7 mouse cellular contexts compared by ENCODE assay signal in the genomic region with DNA sequence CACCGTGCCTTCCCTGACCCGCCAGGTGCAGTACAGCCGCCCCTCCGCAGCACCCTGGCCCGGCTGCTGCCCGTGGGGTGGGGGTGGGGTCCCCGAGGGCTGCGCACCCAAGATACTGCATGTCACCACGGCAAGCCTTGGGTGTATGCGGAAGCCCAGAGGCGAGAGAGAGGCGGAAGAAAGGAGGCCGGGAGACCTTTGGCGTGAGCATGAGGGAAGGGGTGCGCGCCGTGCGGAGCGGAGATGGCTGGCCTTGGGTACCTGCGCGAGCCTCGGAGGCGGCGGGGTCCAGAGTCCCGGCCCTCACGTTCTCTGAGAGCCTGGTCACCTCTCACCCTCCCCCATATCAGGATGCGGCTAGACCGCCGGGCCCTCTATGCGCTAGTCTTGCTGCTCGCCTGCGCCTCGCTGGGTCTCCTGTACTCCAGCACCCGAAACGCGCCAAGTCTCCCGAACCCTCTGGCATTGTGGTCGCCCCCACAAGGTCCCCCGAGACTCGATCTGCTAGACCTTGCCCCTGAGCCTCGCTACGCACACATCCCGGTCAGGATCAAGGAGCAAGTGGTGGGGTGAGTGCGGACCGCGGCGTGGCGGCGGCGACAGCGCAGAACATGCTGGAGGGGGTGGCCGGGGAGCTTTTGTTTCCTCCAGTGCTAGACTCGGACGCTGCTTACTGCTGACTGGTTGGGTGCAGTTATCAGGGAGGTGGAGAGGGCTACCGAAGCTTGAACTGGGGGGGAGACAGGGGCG. TPM values are rescaled to one million over a fixed set of nuclear protein-coding genes. Genes with fewer than 3 reads are reported as not detected.
DNase-seq lines count a peak whose midpoint lies in the region; ATAC-seq and TF ChIP-seq lines count a peak whose summit lies in the region.

No protein-coding gene starts in this region.

- no peaks in the 10 kb centered on the region for H3K36me3 ChIP-seq in C2C12 (ENCODE audit: control insufficient read depth, insufficient read depth)
- no peaks in the 10 kb centered on the region for H3K36me3 ChIP-seq in E14TG2a.4 (ENCODE audit: insufficient read depth, low read length)
- no peaks in the 10 kb centered on the region for H3K36me3 ChIP-seq in heart, embryonic 14.5 days (ENCODE audit: control insufficient read depth, insufficient read depth, low read length)
- H3K36me3 ChIP-seq in limb, embryonic 13.5 days = no peaks in the 10 kb centered on the region
- no peaks in the 10 kb centered on the region for H3K36me3 ChIP-seq in midbrain, embryonic 15.5 days (replicated peaks)
- no peaks in the 10 kb centered on the region for H3K36me3 ChIP-seq in stomach, embryonic 16.5 days (ENCODE audit: control insufficient read depth, insufficient read depth, low read length)

- peak overlapping the region; percentile 57 for H3ac ChIP-seq in C2C12 (ENCODE audit: control insufficient read depth, insufficient read length, low read depth)

- no peak for TF ChIP-seq CTCF in C2C12 (IDR thresholded peaks at IDR 0.05; ENCODE audit: control insufficient read depth, insufficient read depth, insufficient read length)
- no peak for TF ChIP-seq CTCF in E14TG2a.4 (conservative IDR thresholded peaks at IDR 0.05; ENCODE audit: low read length)

- peaks cover 57% of the 10 kb centered on the region for H3K4me1 ChIP-seq in E14TG2a.4 (replicated peaks; ENCODE audit: low read depth, low read length)
- peaks cover 18 to 34% of the 10 kb centered on the region in 2 experiments for H3K4me1 ChIP-seq in heart, embryonic 14.5 days (ENCODE audit: control insufficient read depth in 2 of 2, insufficient read depth in 2 of 2, low read length in 2 of 2)
- peaks cover 27% of the 10 kb centered on the region for H3K4me1 ChIP-seq in limb, embryonic 13.5 days
- peaks cover 32% of the 10 kb centered on the region for H3K4me1 ChIP-seq in midbrain, embryonic 15.5 days
- peaks cover 26% of the 10 kb centered on the region for H3K4me1 ChIP-seq in stomach, embryonic 16.5 days (ENCODE audit: control insufficient read depth, insufficient read depth, low read length)

- peak; percentile 8; the same call in 1 of the 2 replicates for ATAC-seq in heart, embryonic 14.5 days (ENCODE audit: insufficient number of reproducible peaks, insufficient read depth, low FRiP score, low read depth)
- ATAC-seq in limb, embryonic 13.5 days (ENCODE audit: low FRiP score, low read depth) = peak; percentile 22
- peak; percentile 62 for ATAC-seq in midbrain, embryonic 15.5 days (replicated peaks)
- ATAC-seq in stomach, embryonic 16.5 days (ENCODE audit: insufficient read depth, low FRiP score) = peak; percentile 46

- peak; percentile 77 for DNase-seq in cerebellum, adult 9-11 months

- no peaks in the 10 kb centered on the region for H3K79me2 ChIP-seq in C2C12 (ENCODE audit: control insufficient read depth, insufficient read depth)

- H3K27ac ChIP-seq in heart, embryonic 14.5 days (replicated peaks in 1 of 2; ENCODE audit: control insufficient read depth in 1 of 2, insufficient read depth in 1 of 2, low read depth in 2 of 2, low read length in 2 of 2) = no peak overlapping the region
- H3K27ac ChIP-seq in limb, embryonic 13.5 days = no peak overlapping the region
- H3K27ac ChIP-seq in midbrain, embryonic 15.5 days = peak overlapping the region; percentile 91
- peak overlapping the region; percentile 86 for H3K27ac ChIP-seq in stomach, embryonic 16.5 days (ENCODE audit: low read length)

- no peaks in the 10 kb centered on the region for H3K9me3 ChIP-seq in E14TG2a.4 (ENCODE audit: low read length)
- no peaks in the 10 kb centered on the region for H3K9me3 ChIP-seq in heart, embryonic 14.5 days (ENCODE audit: control insufficient read depth, low read length)
- no peaks in the 10 kb centered on the region for H3K9me3 ChIP-seq in limb, embryonic 13.5 days
- H3K9me3 ChIP-seq in midbrain, embryonic 15.5 days = no peaks in the 10 kb centered on the region
- H3K9me3 ChIP-seq in stomach, embryonic 16.5 days (replicated peaks; ENCODE audit: control insufficient read depth, low read length) = no peaks in the 10 kb centered on the region

- under 1% methylated on average over 53 of the region's 56 CpGs for WGBS in heart, embryonic 14.5 days
- under 1% methylated on average over 55 of the region's 56 CpGs for WGBS in limb, embryonic 13.5 days
- WGBS in midbrain, embryonic 15.5 days = under 1% methylated on average over 56 of the region's 56 CpGs
- under 1% methylated on average over 56 of the region's 56 CpGs for WGBS in stomach, embryonic 16.5 days

- no peaks in the 10 kb centered on the region for H3K27me3 ChIP-seq in C2C12 (ENCODE audit: control insufficient read depth, insufficient read depth, insufficient read length)
- H3K27me3 ChIP-seq in E14TG2a.4 (ENCODE audit: insufficient read depth, low read length) = peaks cover 70% of the 10 kb centered on the region
- peaks cover 77% of the 10 kb centered on the region for H3K27me3 ChIP-seq in heart, embryonic 14.5 days (ENCODE audit: control insufficient read depth, insufficient read depth, low read length)
- H3K27me3 ChIP-seq in limb, embryonic 13.5 days = peaks cover 78% of the 10 kb centered on the region
- peaks cover 23% of the 10 kb centered on the region for H3K27me3 ChIP-seq in midbrain, embryonic 15.5 days (replicated peaks)
- peaks cover 39% of the 10 kb centered on the region for H3K27me3 ChIP-seq in stomach, embryonic 16.5 days (ENCODE audit: control insufficient read depth, insufficient read depth, low read length)

- peak overlapping the region; percentile 99 for H3K4me2 ChIP-seq in heart, embryonic 14.5 days (ENCODE audit: low read length)
- H3K4me2 ChIP-seq in limb, embryonic 13.5 days (replicated peaks) = peak overlapping the region; percentile 100
- H3K4me2 ChIP-seq in midbrain, embryonic 15.5 days = peak overlapping the region; percentile 91
- peak overlapping the region; percentile 100 for H3K4me2 ChIP-seq in stomach, embryonic 16.5 days (ENCODE audit: low read depth, low read length)

- H3K79me3 ChIP-seq in C2C12 (ENCODE audit: low read depth) = no peaks in the 10 kb centered on the region

- peak overlapping the region; percentile 72 for H3K9ac ChIP-seq in heart, embryonic 14.5 days (ENCODE audit: low read length)
- H3K9ac ChIP-seq in limb, embryonic 13.5 days = peak overlapping the region; percentile 76
- peak overlapping the region; percentile 97 for H3K9ac ChIP-seq in midbrain, embryonic 15.5 days
- peak overlapping the region; percentile 86 for H3K9ac ChIP-seq in stomach, embryonic 16.5 days (ENCODE audit: low read length)

- H3K4me3 ChIP-seq in C2C12 (ENCODE audit: insufficient read depth, poor library complexity, severe bottlenecking) = peak overlapping the region; percentile 29
- peak overlapping the region; percentile 86 for H3K4me3 ChIP-seq in E14TG2a.4 (replicated peaks; ENCODE audit: low read length)
- peak overlapping the region; percentile 57 for H3K4me3 ChIP-seq in heart, embryonic 14.5 days (ENCODE audit: control insufficient read depth in 1 of 2, insufficient read depth in 1 of 2, low read depth in 1 of 2, low read length in 2 of 2)
- peak overlapping the region; percentile 65 for H3K4me3 ChIP-seq in limb, embryonic 13.5 days
- peak overlapping the region; percentile 93 for H3K4me3 ChIP-seq in midbrain, embryonic 15.5 days
- H3K4me3 ChIP-seq in stomach, embryonic 16.5 days (replicated peaks; ENCODE audit: low read length) = peak overlapping the region; percentile 59

TF ChIP-seq in C2C12, 6 proteins besides CTCF, POLR2A, EP300 and RAD21 (continues in another document):
- TF ChIP-seq MYOG (IDR thresholded peaks at IDR 0.05; ENCODE audit: control insufficient read depth, extremely low read depth, insufficient read length) (no peak), MYOD1 (IDR thresholded peaks at IDR 0.05; ENCODE audit: control insufficient read depth, insufficient read length, low read depth) (no peak), FOSL1 (IDR thresholded peaks at IDR 0.05; ENCODE audit: insufficient read depth, low read length, poor library complexity, severe bottlenecking) (no peak), USF1 (IDR thresholded peaks at IDR 0.05; ENCODE audit: low read depth) (no peak)

RNA-seq across cellular contexts. Expression of gene B4galnt1, which starts 0.8 kb away (rescaled TPM):
- 23.8 TPM for polyA plus RNA-seq in C2C12 (2012; fragmentation: generic; extraction: Trizol)
- 1.5 and 2.0 TPM in 2 replicates for polyA plus RNA-seq in heart, embryonic 14.5 days (2014; fragmentation: Nextera tagmentation; extraction: Ambion mirVana)
- 6.2 and 6.9 TPM in 2 replicates for polyA plus RNA-seq in limb, embryonic 13.5 days (2015; fragmentation: Nextera tagmentation; extraction: Ambion mirVana)
- polyA plus RNA-seq in midbrain, embryonic 15.5 days (2015; fragmentation: Nextera tagmentation; extraction: Ambion mirVana) = 62.2 and 62.3 TPM in 2 replicates
- polyA plus RNA-seq in stomach, embryonic 16.5 days (2015; fragmentation: Nextera tagmentation; extraction: Ambion mirVana) = 29.3 and 34.3 TPM in 2 replicates

RNA-seq across cellular contexts. Expression of gene Slc26a10, which starts 14.6 kb away (rescaled TPM):
- 2.9 TPM for polyA plus RNA-seq in C2C12 (2012; fragmentation: generic; extraction: Trizol)
- 17.4 and 19.3 TPM in 2 replicates for polyA plus RNA-seq in heart, embryonic 14.5 days (2014; fragmentation: Nextera tagmentation; extraction: Ambion mirVana)
- 1.4 and 1.6 TPM in 2 replicates for polyA plus RNA-seq in limb, embryonic 13.5 days (2015; fragmentation: Nextera tagmentation; extraction: Ambion mirVana)
- polyA plus RNA-seq in midbrain, embryonic 15.5 days (2015; fragmentation: Nextera tagmentation; extraction: Ambion mirVana) = 0.94 and 0.98 TPM in 2 replicates
- polyA plus RNA-seq in stomach, embryonic 16.5 days (2015; fragmentation: Nextera tagmentation; extraction: Ambion mirVana) = 1.2 and 1.4 TPM in 2 replicates

RNA-seq across cellular contexts. Expression of gene Arhgef25, which starts 24.1 kb away (rescaled TPM):
- polyA plus RNA-seq in C2C12 (2012; fragmentation: generic; extraction: Trizol) = 31.8 TPM
- 18.2 and 22.8 TPM in 2 replicates for polyA plus RNA-seq in heart, embryonic 14.5 days (2014; fragmentation: Nextera tagmentation; extraction: Ambion mirVana)
- 108 and 111 TPM in 2 replicates for polyA plus RNA-seq in limb, embryonic 13.5 days (2015; fragmentation: Nextera tagmentation; extraction: Ambion mirVana)
- polyA plus RNA-seq in midbrain, embryonic 15.5 days (2015; fragmentation: Nextera tagmentation; extraction: Ambion mirVana) = 20.6 and 21.9 TPM in 2 replicates
- polyA plus RNA-seq in stomach, embryonic 16.5 days (2015; fragmentation: Nextera tagmentation; extraction: Ambion mirVana) = 71.3 and 77.0 TPM in 2 replicates

RNA-seq across cellular contexts. Expression of gene Dtx3, which starts 29.7 kb away (rescaled TPM):
- polyA plus RNA-seq in C2C12 (2012; fragmentation: generic; extraction: Trizol) = 24.4 TPM
- 73.3 and 75.7 TPM in 2 replicates for polyA plus RNA-seq in heart, embryonic 14.5 days (2014; fragmentation: Nextera tagmentation; extraction: Ambion mirVana)
- 169 and 173 TPM in 2 replicates for polyA plus RNA-seq in limb, embryonic 13.5 days (2015; fragmentation: Nextera tagmentation; extraction: Ambion mirVana)
- 288 and 297 TPM in 2 replicates for polyA plus RNA-seq in midbrain, embryonic 15.5 days (2015; fragmentation: Nextera tagmentation; extraction: Ambion mirVana)
- polyA plus RNA-seq in stomach, embryonic 16.5 days (2015; fragmentation: Nextera tagmentation; extraction: Ambion mirVana) = 68.6 and 79.4 TPM in 2 replicates

RNA-seq across cellular contexts. Expression of gene Os9, which starts 44.9 kb away (rescaled TPM):
- polyA plus RNA-seq in C2C12 (2012; fragmentation: generic; extraction: Trizol) = 35.6 TPM
- polyA plus RNA-seq in heart, embryonic 14.5 days (2014; fragmentation: Nextera tagmentation; extraction: Ambion mirVana) = 27.7 and 28.3 TPM in 2 replicates
- 80.8 and 84.9 TPM in 2 replicates for polyA plus RNA-seq in limb, embryonic 13.5 days (2015; fragmentation: Nextera tagmentation; extraction: Ambion mirVana)
- 130 and 135 TPM in 2 replicates for polyA plus RNA-seq in midbrain, embryonic 15.5 days (2015; fragmentation: Nextera tagmentation; extraction: Ambion mirVana)
- polyA plus RNA-seq in stomach, embryonic 16.5 days (2015; fragmentation: Nextera tagmentation; extraction: Ambion mirVana) = 114 and 128 TPM in 2 replicates

Comparison
In these comparisons a context has a peak if more than half of its experiments do, and no peak if none do; other contexts are left out.
1. H3K4me3 ChIP-seq: peak in every context shown above with its lines; median percentile 93 in midbrain, embryonic 15.5 days; 86 in E14TG2a.4; 65 in limb, embryonic 13.5 days; 59 in stomach, embryonic 16.5 days; 57 in heart, embryonic 14.5 days; 29 in C2C12.
2. ATAC-seq: peak in every context shown above with its lines; median percentile 62 in midbrain, embryonic 15.5 days; 46 in stomach, embryonic 16.5 days; 22 in limb, embryonic 13.5 days; 8 in heart, embryonic 14.5 days.
3. H3K27ac ChIP-seq: peak in midbrain, embryonic 15.5 days (single experiment) and stomach, embryonic 16.5 days (single experiment); none in heart, embryonic 14.5 days (0 of 2) and limb, embryonic 13.5 days (single experiment).
4. Peak in every context shown above with its lines, with median percentiles within 50 percentile points of each other: H3K4me2 ChIP-seq and H3K9ac ChIP-seq.